Mouse (Mus musculus) limb, embryonic 11.5 days (tissue): ENCODE results near the gene 1520401A03Rik. TPM values are rescaled to one million over a fixed set of nuclear protein-coding genes. Genes with fewer than 3 reads are reported as not detected.

ENCODE experiments used
- ATAC-seq: fragments of 200-750 bp; cut with Nextera tagmentation; 2 replicates; pipeline ENCODE4 v1.8.0; 2017; ENCODE audit warnings: low read depth; ENCODE audit not compliant: insufficient number of reproducible peaks, low FRiP score, low TSS enrichment
- DNase-seq: peaks from one replicate; pipeline ENCODE4 v3.0.0-alpha.2; 2015; ENCODE audit warnings: low spot score
- H3K27ac ChIP-seq: fragments of 300-500 bp; sonication (generic); replicated peaks from 2 replicates; pipeline ENCODE4 v1.5.1; 2014; ENCODE audit warnings: low read depth, mild to moderate bottlenecking, low read length
- H3K27me3 ChIP-seq: fragments of 300-500 bp; sonication (generic); 2 replicates; pipeline ENCODE4 v1.6.1; 2014; ENCODE audit warnings: mild to moderate bottlenecking, low read length, mixed read lengths; ENCODE audit not compliant: control insufficient read depth, insufficient read depth
- H3K36me3 ChIP-seq: fragments of 300-500 bp; sonication (generic); 2 replicates; pipeline ENCODE4 v1.6.1; 2014; ENCODE audit warnings: mild to moderate bottlenecking, low read length, moderate library complexity, mixed read lengths; ENCODE audit not compliant: control insufficient read depth, insufficient read depth
- H3K4me1 ChIP-seq: fragments of 300-500 bp; sonication (generic); 2 replicates; pipeline ENCODE4 v1.6.1; 2014; ENCODE audit warnings: low read length, mixed read lengths; ENCODE audit not compliant: control insufficient read depth, insufficient read depth
- H3K4me2 ChIP-seq: fragments of 300-500 bp; sonication (generic); 2 replicates; pipeline ENCODE4 v1.6.1; 2014; ENCODE audit warnings: low read depth, mild to moderate bottlenecking, moderate library complexity; ENCODE audit not compliant: severe bottlenecking
- H3K4me3 ChIP-seq: fragments of 300-500 bp; sonication (generic); 2 replicates; pipeline ENCODE4 v1.5.1; 2014; ENCODE audit warnings: low read depth, low read length
- H3K9ac ChIP-seq: fragments of 300-500 bp; sonication (generic); 2 replicates; pipeline ENCODE4 v1.6.1; 2014; ENCODE audit warnings: mild to moderate bottlenecking, low read length
- H3K9me3 ChIP-seq: fragments of 300-500 bp; sonication (generic); 2 replicates; pipeline ENCODE4 v1.6.1; 2016; ENCODE audit warnings: low read length; ENCODE audit not compliant: control insufficient read depth
- WGBS: fragments of 180-500 bp; shearing (Covaris S2); extraction: QIAGEN DNeasy Blood & Tissue Kit; methylation state at CpG from one replicate; pipeline ENCODE4 v1.1.7; 2014; 5-methylcytosine and 5-hydroxymethylcytosine counted together
- polyA plus RNA-seq: library from polyadenylated mRNA; unstranded; fragments of >200 nt; fragmentation: Nextera tagmentation; extraction: Ambion mirVana; gene quantifications from 2 replicates; pipeline ENCODE4 v1.2.1, GENCODE M21; 2014

The 1520401A03Rik gene
- polyA plus RNA-seq, 1 experiment from 2014 or later: 0.13 TPM

GRCm38 (mm10) chr17:23746311-23746710 lies 23.7 kb upstream of the 1520401A03Rik start:
- H3K4me2 ChIP-seq: peak overlapping the region; percentile 62
- peak overlapping the region; percentile 26; the same call in 1 of the 2 replicates for H3K4me3 ChIP-seq
- H3K4me1 ChIP-seq: peaks cover 19% of the 10 kb centered on the region
- no peak for ATAC-seq
- DNase-seq: peak; percentile 44
- H3K9ac ChIP-seq: no peak overlapping the region; the same call in 1 of the 2 replicates
- peaks cover 4% of the 10 kb centered on the region; the same call in 1 of the 2 replicates for H3K9me3 ChIP-seq
- H3K36me3 ChIP-seq: no peaks in the 10 kb centered on the region
- WGBS: 5% methylated on average over 12 of the region's 12 CpGs
- H3K27me3 ChIP-seq: peaks cover 61% of the 10 kb centered on the region
- H3K27ac ChIP-seq: no peak overlapping the region

DNA sequence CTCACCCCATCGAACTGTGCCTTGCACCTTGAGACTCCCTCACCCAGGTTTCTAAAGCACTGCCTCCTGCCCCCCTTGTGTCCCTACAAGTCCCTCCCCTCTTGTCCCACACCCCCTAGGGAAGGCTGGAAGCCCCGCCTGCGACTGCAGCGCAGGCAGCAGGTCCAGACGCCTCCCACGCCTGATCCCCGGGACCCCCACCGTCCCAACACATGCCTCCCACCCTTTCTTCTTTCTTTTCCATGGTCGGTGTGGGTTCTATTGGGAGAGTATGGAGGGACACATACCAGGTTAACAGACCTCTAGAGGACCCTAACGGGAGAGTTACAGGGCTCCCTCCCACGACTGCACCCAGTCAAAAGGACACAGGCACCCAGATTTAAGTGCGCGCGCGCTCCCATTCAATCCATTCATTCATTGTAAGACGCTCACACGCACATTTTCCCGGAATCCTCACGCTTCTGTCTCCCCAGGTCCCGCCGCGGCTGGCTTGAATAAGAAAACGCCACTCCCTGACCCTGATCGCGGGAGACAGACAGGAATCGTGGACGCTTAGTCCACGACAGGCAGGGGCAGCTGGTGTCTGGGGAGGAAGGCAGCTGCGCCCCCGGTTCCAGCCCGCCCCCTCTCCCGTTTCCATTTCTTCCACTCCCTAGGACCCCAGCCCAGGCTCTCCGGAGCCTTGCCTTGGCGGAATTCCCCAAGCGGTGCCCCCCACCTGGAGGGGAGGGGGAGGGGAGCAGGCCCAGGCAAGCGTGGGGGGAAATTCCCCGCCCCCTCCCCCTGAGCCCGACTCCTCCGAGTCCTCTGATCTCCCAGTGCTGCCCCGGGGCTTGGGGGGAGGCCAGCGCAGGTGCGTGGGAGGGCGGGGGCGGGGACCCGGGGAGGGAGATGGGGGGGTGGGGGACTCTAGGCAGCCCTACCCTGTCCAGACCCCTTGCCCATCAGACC lies 23.0 kb upstream of the 1520401A03Rik start, which contains the start of gene Kremen2:
Gene Kremen2, minus strand, starts transcription at position 533 of the 951 bp plus-strand sequence.
- Histone ChIP-seq H3K4me3 (peak within 1 kb of the TSS; percentile 26), H3K36me3 (no peaks in the 10 kb centered on the region), H3K4me2 (peak within 1 kb of the TSS; percentile 62), H3K9ac (peak within 1 kb of the TSS; percentile 37), H3K27me3 (peaks cover 68% of the 10 kb centered on the region), H3K4me1 (peaks cover 19% of the 10 kb centered on the region), H3K9me3 (peaks cover 4% of the 10 kb centered on the region; the same call in 1 of the 2 replicates), H3K27ac (no peak within 1 kb of the TSS)
- ATAC-seq (peak; percentile 27; the same call in 1 of the 2 replicates), DNase-seq (peak; percentile 48)
- under 1% methylated on average over 42 of the region's 45 CpGs for WGBS

DNA sequence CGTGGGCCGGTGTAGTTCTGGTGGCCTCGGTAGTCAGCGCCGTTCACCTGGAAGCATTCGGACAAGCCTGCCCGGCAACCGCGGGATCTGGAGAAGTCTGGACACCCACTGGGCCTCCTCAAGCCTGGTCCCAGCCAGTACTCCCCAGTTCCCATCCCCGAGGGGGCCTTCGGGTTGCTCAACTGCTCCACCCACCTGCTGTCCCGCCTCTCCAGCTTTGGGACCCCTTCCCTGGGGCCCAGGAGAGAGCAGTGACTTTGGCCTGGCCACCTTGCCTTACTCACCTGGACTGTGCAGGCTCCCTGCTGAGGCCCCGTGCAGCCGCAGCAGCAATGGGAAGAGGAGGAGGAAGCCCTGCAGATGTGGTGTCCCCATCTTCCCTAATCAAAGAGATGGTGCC lies 22.1 kb upstream of the 1520401A03Rik start:
- no peak for ATAC-seq
- no peak for DNase-seq
- H3K4me2 ChIP-seq: peak overlapping the region; percentile 25
- no peak overlapping the region for H3K27ac ChIP-seq
- no peaks in the 10 kb centered on the region for H3K36me3 ChIP-seq
- peaks cover 21% of the 10 kb centered on the region for H3K4me1 ChIP-seq
- H3K4me3 ChIP-seq: peak overlapping the region; percentile 26; the same call in 1 of the 2 replicates
- H3K9ac ChIP-seq: no peak overlapping the region
- WGBS: 13% methylated on average over 10 of the region's 14 CpGs
- peaks cover 4% of the 10 kb centered on the region; the same call in 1 of the 2 replicates for H3K9me3 ChIP-seq
- peaks cover 76% of the 10 kb centered on the region for H3K27me3 ChIP-seq

DNA sequence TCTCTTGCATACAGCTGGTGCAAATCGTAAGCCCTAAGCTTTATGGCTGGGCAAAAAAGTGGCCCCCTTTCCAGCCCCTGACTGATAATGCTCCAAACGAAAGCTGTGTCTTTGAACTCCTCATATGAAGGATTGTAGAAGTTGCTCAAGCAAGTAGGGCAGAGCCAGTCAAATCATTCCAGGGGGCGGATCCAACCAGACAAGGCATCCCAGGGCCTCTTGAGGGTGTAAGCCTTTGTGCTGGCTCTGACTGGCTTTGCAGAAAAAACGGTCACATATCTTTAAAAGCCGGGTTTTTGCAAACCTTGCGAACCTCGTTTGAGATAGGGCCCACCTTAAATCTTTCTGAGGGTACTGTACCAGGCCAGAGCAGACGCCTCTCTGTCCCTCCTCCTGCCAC lies 21.5 kb upstream of the 1520401A03Rik start:
- ATAC-seq (no peak), DNase-seq (no peak)
- Histone ChIP-seq H3K9ac (no peak overlapping the region), H3K9me3 (peaks cover 4% of the 10 kb centered on the region; the same call in 1 of the 2 replicates), H3K4me2 (peak overlapping the region; percentile 4; the same call in 1 of the 2 replicates), H3K27me3 (peaks cover 81% of the 10 kb centered on the region), H3K4me3 (no peak overlapping the region), H3K27ac (no peak overlapping the region), H3K36me3 (no peaks in the 10 kb centered on the region), H3K4me1 (peaks cover 22% of the 10 kb centered on the region)
- WGBS: 14% methylated on average over 8 of the region's 8 CpGs

- H3K36me3 ChIP-seq: no peaks in the 10 kb centered on the region
- H3K4me3 ChIP-seq: no peak overlapping the region
- ATAC-seq (no peak), DNase-seq (no peak)
- no peak overlapping the region for H3K27ac ChIP-seq
- 62% methylated on average over 12 of the region's 12 CpGs for WGBS
- peak overlapping the region; percentile 34 for H3K4me2 ChIP-seq
- H3K4me1 ChIP-seq: peaks cover 22% of the 10 kb centered on the region
- no peak overlapping the region for H3K9ac ChIP-seq
- H3K27me3 ChIP-seq: peaks cover 93% of the 10 kb centered on the region
- peaks cover 4% of the 10 kb centered on the region; the same call in 1 of the 2 replicates for H3K9me3 ChIP-seq
Observed at GRCm38 (mm10) chr17:23742941-23743340, 20.4 kb upstream of the 1520401A03Rik start.

- Histone ChIP-seq H3K9ac (no peak overlapping the region), H3K27ac (no peak overlapping the region), H3K36me3 (no peaks in the 10 kb centered on the region), H3K9me3 (peaks cover 4% of the 10 kb centered on the region; the same call in 1 of the 2 replicates), H3K27me3 (peaks cover 96% of the 10 kb centered on the region), H3K4me3 (peak overlapping the region; percentile 15), H3K4me1 (peaks cover 22% of the 10 kb centered on the region), H3K4me2 (peak overlapping the region; percentile 34; the same call in 1 of the 2 replicates)
- ATAC-seq (no peak), DNase-seq (no peak)
- 8% methylated on average over 44 of the region's 44 CpGs for whole genome bisulfite sequencing
Observed at GRCm38 (mm10) chr17:23742210-23742793, 19.7 kb upstream of the 1520401A03Rik start.

- peaks cover 22% of the 10 kb centered on the region for H3K4me1 ChIP-seq
- H3K4me3 ChIP-seq: no peak overlapping the region; the same call in 1 of the 2 replicates
- no peak overlapping the region for H3K27ac ChIP-seq
- H3K4me2 ChIP-seq: peak overlapping the region; percentile 34; the same call in 1 of the 2 replicates
- no peaks in the 10 kb centered on the region for H3K36me3 ChIP-seq
- no peak for ATAC-seq
- 49% methylated on average over 38 of the region's 38 CpGs for WGBS
- no peak overlapping the region for H3K9ac ChIP-seq
- H3K9me3 ChIP-seq: peaks cover 4% of the 10 kb centered on the region; the same call in 1 of the 2 replicates
- peaks cover 92% of the 10 kb centered on the region for H3K27me3 ChIP-seq
- DNase-seq: no peak
Observed at GRCm38 (mm10) chr17:23741359-23742209, 19.0 kb upstream of the 1520401A03Rik start.
